Mouse (Mus musculus) stomach, postnatal 0 days (tissue): Measurements from ENCODE around the gene Camk1. TPM values are rescaled to one million over a fixed set of nuclear protein-coding genes. Genes with fewer than 3 reads are reported as not detected.

Source experiments
- ATAC-seq: fragments of 200-750 bp; cut with Nextera tagmentation; 2 replicates; pipeline ENCODE4 v1.8.0; 2017; ENCODE audit not compliant: low FRiP score, low TSS enrichment
- DNase-seq: peaks from one replicate; pipeline ENCODE4 v3.0.0-alpha.2; 2016; ENCODE audit warnings: low spot score
- H3K27ac ChIP-seq: fragments of 300-500 bp; sonication (generic); replicated peaks from 2 replicates; pipeline ENCODE4 v1.5.1; 2014; ENCODE audit warnings: mild to moderate bottlenecking, control low read depth
- H3K27me3 ChIP-seq: fragments of 300-500 bp; sonication (generic); 2 replicates; pipeline ENCODE4 v1.6.1; 2014; ENCODE audit warnings: low read length; ENCODE audit not compliant: control insufficient read depth, insufficient read depth
- H3K36me3 ChIP-seq: fragments of 300-500 bp; sonication (generic); 2 replicates; pipeline ENCODE4 v1.6.1; 2014; ENCODE audit warnings: low read length, mixed read lengths; ENCODE audit not compliant: control insufficient read depth, insufficient read depth
- H3K4me1 ChIP-seq: fragments of 300-500 bp; sonication (generic); replicated peaks from 2 replicates; pipeline ENCODE4 v1.6.1; 2014; ENCODE audit warnings: antibody characterized with exemption; ENCODE audit not compliant: control insufficient read depth, insufficient read depth
- H3K4me2 ChIP-seq: fragments of 300-500 bp; sonication (generic); replicated peaks from 2 replicates; pipeline ENCODE4 v1.6.1; 2014; ENCODE audit warnings: low read depth, mild to moderate bottlenecking, control low read depth, moderate library complexity
- H3K4me3 ChIP-seq: fragments of 300-500 bp; sonication (generic); 2 replicates; pipeline ENCODE4 v1.5.1; 2014; ENCODE audit warnings: low read depth, low read length, control low read depth
- H3K9ac ChIP-seq: fragments of 300-500 bp; sonication (generic); 2 replicates; pipeline ENCODE4 v1.6.1; 2014; ENCODE audit warnings: mild to moderate bottlenecking, low read length, control low read depth, mixed read lengths
- H3K9me3 ChIP-seq: fragments of 300-500 bp; sonication (generic); 2 replicates; pipeline ENCODE4 v1.6.1; 2016; ENCODE audit warnings: low read length; ENCODE audit not compliant: control insufficient read depth
- CTCF ChIP-seq: IDR thresholded peaks from 2 replicates; pipeline ENCODE4 v1.5.1; 2016; ENCODE audit warnings: antibody characterized with exemption, low read depth, mild to moderate bottlenecking, moderate library complexity
- EP300 ChIP-seq: optimal IDR thresholded peaks from 2 replicates; pipeline ENCODE3; 2016; ENCODE audit warnings: antibody characterized with exemption
- WGBS: fragments of 180-500 bp; shearing (Covaris S2); extraction: QIAGEN DNeasy Blood & Tissue Kit; methylation state at CpG from one replicate; pipeline ENCODE4 v1.1.7; 2014; 5-methylcytosine and 5-hydroxymethylcytosine counted together
- polyA plus RNA-seq: library from polyadenylated mRNA; unstranded; fragments of >200 nt; fragmentation: Nextera tagmentation; extraction: Ambion mirVana; gene quantifications from 2 replicates; pipeline ENCODE4 v1.2.1, GENCODE M21; 2015

The Camk1 gene
- polyA plus RNA-seq, 1 experiment from 2014 or later: 52.9 TPM

DNA sequence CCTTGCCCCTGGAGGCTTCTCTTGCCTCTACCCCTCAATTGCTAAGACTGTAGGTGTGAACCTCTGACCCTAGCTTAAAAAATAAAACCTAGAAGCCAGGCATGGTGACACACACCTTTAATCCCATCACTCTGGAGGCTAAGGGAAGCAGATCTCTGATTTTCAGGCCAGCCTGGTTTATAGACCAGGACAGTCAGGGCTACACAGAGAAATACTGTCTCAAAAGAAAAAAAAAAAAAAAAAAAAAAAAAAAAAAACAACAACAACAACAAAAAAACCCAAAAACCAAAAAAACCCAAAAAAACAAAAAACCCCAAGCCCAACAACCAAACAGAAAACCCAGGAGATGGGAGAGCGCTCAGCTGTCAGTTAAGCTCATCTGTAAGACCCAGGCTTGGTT lies 23.8 kb upstream of the Camk1 start:
- ATAC-seq (no peak), DNase-seq (no peak)
- H3K4me1 ChIP-seq: no peaks in the 10 kb centered on the region
- WGBS: 100% methylated on average over 1 of the region's 1 CpGs
- TF ChIP-seq CTCF (no peak), EP300 (no peak)
- H3K27me3 ChIP-seq: no peaks in the 10 kb centered on the region
- peaks cover 24% of the 10 kb centered on the region for H3K36me3 ChIP-seq
- no peak overlapping the region for H3K4me2 ChIP-seq
- no peaks in the 10 kb centered on the region for H3K9me3 ChIP-seq
- H3K27ac ChIP-seq: no peak overlapping the region
- H3K4me3 ChIP-seq: no peak overlapping the region
- H3K9ac ChIP-seq: no peak overlapping the region

DNA sequence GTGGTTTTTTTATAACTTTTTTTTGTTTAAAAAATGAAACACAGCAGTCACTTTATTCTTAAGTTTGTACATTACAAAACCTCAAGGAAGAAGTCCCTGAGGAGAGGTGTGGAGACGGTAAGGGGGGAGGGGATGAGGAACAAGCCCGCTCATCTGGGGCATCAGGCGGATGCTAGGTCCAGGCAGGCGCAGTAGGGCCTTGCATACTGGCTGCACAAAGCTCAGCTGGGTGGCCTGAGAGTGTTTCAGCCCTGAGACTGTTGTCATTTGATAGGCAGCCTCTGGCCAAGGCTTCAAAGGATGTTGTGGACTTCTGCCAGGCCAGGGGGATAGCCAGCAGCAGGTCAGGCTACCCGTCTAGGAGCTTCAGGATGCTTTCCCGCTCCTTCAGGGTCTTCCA lies 22.9 kb upstream of the Camk1 start:
- Histone ChIP-seq H3K4me3 (no peak overlapping the region), H3K27me3 (no peaks in the 10 kb centered on the region), H3K9me3 (no peaks in the 10 kb centered on the region), H3K36me3 (peaks cover 19% of the 10 kb centered on the region), H3K9ac (no peak overlapping the region), H3K4me1 (no peaks in the 10 kb centered on the region), H3K4me2 (no peak overlapping the region), H3K27ac (no peak overlapping the region)
- DNase-seq (no peak), ATAC-seq (no peak)
- 96% methylated on average over 6 of the region's 6 CpGs for WGBS
- TF ChIP-seq CTCF (no peak), EP300 (no peak)

DNA sequence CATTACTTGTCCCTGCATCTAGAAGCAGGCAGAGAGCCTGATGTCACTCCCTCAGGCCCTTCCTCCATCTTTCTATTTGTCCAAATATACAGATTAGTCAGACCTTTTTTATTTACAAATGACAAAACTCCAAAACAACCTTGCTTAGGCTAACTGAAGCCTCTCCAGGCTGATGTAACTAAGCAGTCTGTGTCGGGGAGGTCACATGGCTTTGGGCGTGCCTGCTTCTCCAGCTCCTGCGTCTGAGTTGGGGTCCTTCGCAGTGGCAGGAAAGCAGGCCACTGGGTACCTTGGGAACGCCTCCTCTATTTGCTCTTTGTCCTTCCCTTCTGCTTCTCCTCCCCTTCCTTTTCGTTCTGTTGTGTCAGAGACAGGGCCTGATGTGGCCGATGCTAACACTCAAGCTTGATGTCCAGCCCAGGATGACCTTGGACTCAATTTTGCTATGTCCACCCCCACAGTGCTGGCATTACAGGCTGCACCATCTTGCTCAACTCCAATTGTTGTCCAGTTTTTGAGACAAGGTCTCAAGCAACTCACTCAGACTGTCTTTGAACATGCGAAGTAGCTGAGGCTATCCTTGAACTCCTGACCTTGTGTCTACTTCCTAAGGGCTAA lies 20.8 kb upstream of the Camk1 start:
- ATAC-seq (peak; percentile 61), DNase-seq (no peak)
- Histone ChIP-seq H3K27ac (no peak overlapping the region), H3K4me1 (no peaks in the 10 kb centered on the region), H3K4me3 (no peak overlapping the region), H3K27me3 (no peaks in the 10 kb centered on the region), H3K36me3 (peaks cover 9% of the 10 kb centered on the region; the same call in 1 of the 2 replicates), H3K9ac (no peak overlapping the region), H3K9me3 (no peaks in the 10 kb centered on the region), H3K4me2 (no peak overlapping the region)
- TF ChIP-seq CTCF: no peak
- TF ChIP-seq EP300: no peak
- 57% methylated on average over 8 of the region's 8 CpGs for WGBS

DNA sequence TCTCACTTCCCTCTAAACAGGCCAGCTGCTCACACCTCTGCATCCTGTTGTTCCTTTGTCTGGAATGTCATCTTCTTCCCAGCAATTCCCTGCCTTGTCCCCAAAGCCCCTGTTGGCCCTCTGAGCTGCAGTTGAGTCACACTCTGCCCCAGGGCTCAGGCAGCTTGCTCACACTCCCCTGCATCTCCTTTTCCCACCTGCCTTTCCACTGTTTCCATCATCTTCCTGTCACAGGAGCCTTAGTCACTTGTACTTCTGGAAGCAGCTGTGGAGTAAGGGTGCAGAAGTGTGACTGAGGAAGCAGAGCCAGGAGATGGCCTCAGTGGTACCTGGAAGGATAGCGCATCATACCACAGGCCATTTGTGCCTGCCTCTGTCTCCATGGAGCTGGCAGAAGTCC lies 18.5 kb upstream of the Camk1 start:
- no peak for DNase-seq
- H3K36me3 ChIP-seq: 0 out of 2 replicates have a peak, but pooled peaks cover 2% of the 10 kb centered on the region

DNA sequence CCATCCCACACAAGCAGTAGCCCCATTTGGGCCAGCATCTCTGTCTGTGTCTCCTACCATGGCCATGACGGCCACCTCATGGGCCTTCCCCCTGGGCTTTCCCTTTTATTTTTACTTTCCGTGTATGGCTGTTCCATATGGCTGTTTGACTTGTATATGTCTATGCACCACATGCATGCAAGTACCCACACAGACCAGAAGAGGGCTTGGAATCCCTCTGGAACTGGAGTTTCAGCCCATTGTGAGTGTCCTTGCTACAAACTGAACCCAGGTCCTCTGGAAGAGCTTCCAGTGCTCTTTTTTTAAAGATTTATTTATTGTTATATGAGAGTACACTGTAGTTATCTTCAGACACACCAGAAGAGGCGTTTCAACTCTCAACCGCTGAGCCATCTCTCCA lies 17.7 kb upstream of the Camk1 start:
- H3K4me1 ChIP-seq: no peaks in the 10 kb centered on the region
- no peaks in the 10 kb centered on the region for H3K27me3 ChIP-seq
- no peak for DNase-seq
- TF ChIP-seq EP300 (no peak), CTCF (peak; percentile 36; the same call in 1 of the 2 replicates)
- no peak for ATAC-seq
- WGBS: 71% methylated on average over 4 of the region's 4 CpGs
- H3K4me3 ChIP-seq: no peak overlapping the region
- H3K9ac ChIP-seq: no peak overlapping the region
- no peak overlapping the region for H3K27ac ChIP-seq
- no peak overlapping the region for H3K4me2 ChIP-seq
- H3K9me3 ChIP-seq: no peaks in the 10 kb centered on the region
- H3K36me3 ChIP-seq: no peaks in the 10 kb centered on the region

More for the DNA sequence above, 18.5 kb upstream of the Camk1 start:
- TF ChIP-seq EP300: no peak
- no peak for TF ChIP-seq CTCF
- no peaks in the 10 kb centered on the region for H3K9me3 ChIP-seq
- WGBS: 85% methylated on average over 1 of the region's 1 CpGs
- H3K27ac ChIP-seq: no peak overlapping the region
- no peaks in the 10 kb centered on the region for H3K27me3 ChIP-seq
- H3K9ac ChIP-seq: no peak overlapping the region
- no peak for ATAC-seq
- H3K4me2 ChIP-seq: no peak overlapping the region
- H3K4me3 ChIP-seq: no peak overlapping the region
- no peaks in the 10 kb centered on the region for H3K4me1 ChIP-seq

DNA sequence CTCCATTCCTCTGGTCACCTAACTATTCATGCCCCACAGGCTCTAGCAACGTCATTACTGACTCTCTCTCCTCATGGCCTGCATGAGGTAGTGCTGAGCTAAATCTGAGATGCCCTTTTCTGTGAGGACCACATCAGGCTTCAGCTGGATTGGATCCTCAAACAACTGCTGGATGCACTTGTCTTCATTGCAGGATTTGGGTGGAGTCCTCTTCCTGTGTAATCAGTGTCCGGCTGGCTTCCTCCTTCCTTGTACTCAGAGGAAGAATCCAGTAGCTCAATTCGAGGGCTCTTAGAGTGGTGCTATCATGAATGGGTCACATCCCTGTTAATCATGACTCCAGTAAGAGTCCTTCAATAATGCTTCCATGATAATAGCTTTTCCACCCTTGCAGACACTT lies 9.9 kb upstream of the Camk1 start:
- DNase-seq (no peak), ATAC-seq (no peak)
- no peak overlapping the region for H3K27ac ChIP-seq
- WGBS: 54% methylated on average over 3 of the region's 3 CpGs
- H3K4me1 ChIP-seq: no peaks in the 10 kb centered on the region
- H3K9me3 ChIP-seq: no peaks in the 10 kb centered on the region
- no peaks in the 10 kb centered on the region for H3K27me3 ChIP-seq
- no peaks in the 10 kb centered on the region for H3K36me3 ChIP-seq
- H3K4me2 ChIP-seq: no peak overlapping the region
- TF ChIP-seq CTCF (no peak), EP300 (no peak)
- H3K4me3 ChIP-seq: no peak overlapping the region
- H3K9ac ChIP-seq: no peak overlapping the region
